Mouse (Mus musculus): ENCODE results near the gene Tmem189.

DNA sequence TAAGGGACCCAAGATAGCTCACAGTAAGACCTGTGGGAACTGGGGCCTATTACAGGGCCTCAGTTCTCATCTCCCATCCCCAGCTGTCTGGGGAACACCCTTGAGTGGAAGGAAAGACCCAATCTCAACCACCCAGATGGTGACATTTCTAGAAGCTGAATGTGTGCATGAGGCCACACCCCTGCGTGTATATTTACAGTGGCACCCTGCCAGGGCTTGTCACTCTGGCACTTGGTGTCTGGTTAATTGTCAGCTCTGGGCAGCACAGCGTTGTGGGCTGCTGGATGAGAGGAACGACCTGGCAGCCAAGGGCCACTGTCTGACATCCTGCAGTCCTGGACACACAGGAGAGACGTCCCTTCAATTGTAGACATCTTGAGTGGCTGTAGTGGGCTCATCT lies 60.8 kb downstream of the Tmem189 start:
- no peak for TF ChIP-seq CTCF (IDR thresholded peaks at IDR 0.05; ENCODE audit: low read depth, low read length)
- peak; percentile 84 for TF ChIP-seq TAL1 (conservative IDR thresholded peaks at IDR 0.05; ENCODE audit: low read depth, low read length)
- TF ChIP-seq GATA1 (IDR thresholded peaks at IDR 0.05; ENCODE audit: borderline replicate concordance, low read length), result no peak
